Mouse (Mus musculus) neural tube, embryonic 11.5 days (tissue): ENCODE measurements around the gene Gramd1a. TPM values are rescaled to one million over a fixed set of nuclear protein-coding genes. Genes with fewer than 3 reads are reported as not detected.

ENCODE experiments used
- ATAC-seq: fragments of 200-750 bp; cut with Nextera tagmentation; 2 replicates; pipeline ENCODE4 v1.8.0; 2017; ENCODE audit warnings: moderate number of reproducible peaks, mild to moderate bottlenecking, moderate TSS enrichment, moderate library complexity; ENCODE audit not compliant: insufficient read depth, low FRiP score, low TSS enrichment
- DNase-seq: peaks from one replicate; pipeline ENCODE4 v3.0.0-alpha.2; 2015; ENCODE audit warnings: low spot score
- H3K27ac ChIP-seq: fragments of 300-500 bp; sonication (generic); 2 replicates; pipeline ENCODE4 v1.5.1; 2014; ENCODE audit warnings: low read depth, mild to moderate bottlenecking, low read length
- H3K27me3 ChIP-seq: fragments of 300-500 bp; sonication (generic); 2 replicates; pipeline ENCODE4 v1.6.1; 2014; ENCODE audit warnings: mild to moderate bottlenecking, low read length, mixed read lengths; ENCODE audit not compliant: control insufficient read depth, insufficient read depth
- H3K36me3 ChIP-seq: fragments of 300-500 bp; sonication (generic); 2 replicates; pipeline ENCODE4 v1.6.1; 2014; ENCODE audit warnings: mild to moderate bottlenecking, low read length, moderate library complexity, mixed read lengths; ENCODE audit not compliant: control insufficient read depth, insufficient read depth
- H3K4me1 ChIP-seq: fragments of 300-500 bp; sonication (generic); 2 replicates; pipeline ENCODE4 v1.6.1; 2014; ENCODE audit warnings: low read length, mixed read lengths; ENCODE audit not compliant: control insufficient read depth, insufficient read depth
- H3K4me2 ChIP-seq: fragments of 300-500 bp; sonication (generic); 2 replicates; pipeline ENCODE4 v1.6.1; 2014; ENCODE audit warnings: low read depth, mild to moderate bottlenecking, moderate library complexity
- H3K4me3 ChIP-seq: fragments of 300-500 bp; sonication (generic); 2 replicates; pipeline ENCODE4 v1.5.1; 2014; ENCODE audit warnings: low read depth, low read length
- H3K9ac ChIP-seq: fragments of 300-500 bp; sonication (generic); 2 replicates; pipeline ENCODE4 v1.6.1; 2014; ENCODE audit warnings: mild to moderate bottlenecking, low read length
- H3K9me3 ChIP-seq: fragments of 300-500 bp; sonication (generic); 2 replicates; pipeline ENCODE4 v1.6.1; 2016; ENCODE audit warnings: low read length; ENCODE audit not compliant: control insufficient read depth
- WGBS: fragments of 180-500 bp; shearing (Covaris S2); extraction: QIAGEN DNeasy Blood & Tissue Kit; methylation state at CpG from one replicate; pipeline ENCODE4 v1.1.7; 2014; 5-methylcytosine and 5-hydroxymethylcytosine counted together
- polyA plus RNA-seq: library from polyadenylated mRNA; unstranded; fragments of >200 nt; fragmentation: Nextera tagmentation; extraction: Ambion mirVana; gene quantifications from 2 replicates; pipeline ENCODE4 v1.2.1, GENCODE M21; 2014

The Gramd1a gene
- polyA plus RNA-seq, 1 experiment from 2014 or later: 159 TPM

GRCm38 (mm10) chr7:31110861-31111385, 44.8 kb downstream of the Gramd1a start:
- Histone ChIP-seq H3K36me3 (no peaks in the 10 kb centered on the region), H3K4me3 (no peak overlapping the region), H3K4me2 (no peak overlapping the region), H3K27me3 (no peaks in the 10 kb centered on the region), H3K9ac (no peak overlapping the region), H3K27ac (no peak overlapping the region), H3K4me1 (no peaks in the 10 kb centered on the region), H3K9me3 (no peaks in the 10 kb centered on the region)
- DNase-seq: no peak
- no peak for ATAC-seq
- WGBS: 87% methylated on average over 15 of the region's 15 CpGs

DNA sequence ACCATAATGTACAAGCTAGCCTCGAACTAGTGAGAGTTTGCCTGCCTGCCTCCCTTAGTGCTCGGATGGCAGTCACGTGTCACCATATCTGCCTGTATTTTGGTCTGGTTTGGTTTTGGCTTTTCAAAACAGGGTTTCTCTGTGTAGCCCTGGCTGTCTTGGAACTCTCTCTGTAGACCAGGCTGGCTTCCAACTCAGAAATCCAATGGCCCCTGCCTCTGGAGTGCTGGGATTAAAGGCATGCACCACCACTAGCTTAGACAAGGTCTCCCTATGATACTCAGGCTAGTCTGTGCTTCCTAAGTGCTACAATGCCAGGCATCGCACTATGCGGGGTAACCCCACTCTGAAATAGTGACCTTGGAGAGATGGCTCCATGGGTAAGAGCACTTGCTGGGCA, 45.9 kb downstream of the Gramd1a start:
- H3K4me2 ChIP-seq: no peak overlapping the region
- H3K4me1 ChIP-seq: no peaks in the 10 kb centered on the region
- DNase-seq (no peak), ATAC-seq (no peak)
- 85% methylated on average over 5 of the region's 5 CpGs for WGBS
- H3K27ac ChIP-seq: no peak overlapping the region
- H3K36me3 ChIP-seq: no peaks in the 10 kb centered on the region
- H3K9me3 ChIP-seq: no peaks in the 10 kb centered on the region
- no peaks in the 10 kb centered on the region for H3K27me3 ChIP-seq
- H3K4me3 ChIP-seq: no peak overlapping the region
- no peak overlapping the region for H3K9ac ChIP-seq

DNA sequence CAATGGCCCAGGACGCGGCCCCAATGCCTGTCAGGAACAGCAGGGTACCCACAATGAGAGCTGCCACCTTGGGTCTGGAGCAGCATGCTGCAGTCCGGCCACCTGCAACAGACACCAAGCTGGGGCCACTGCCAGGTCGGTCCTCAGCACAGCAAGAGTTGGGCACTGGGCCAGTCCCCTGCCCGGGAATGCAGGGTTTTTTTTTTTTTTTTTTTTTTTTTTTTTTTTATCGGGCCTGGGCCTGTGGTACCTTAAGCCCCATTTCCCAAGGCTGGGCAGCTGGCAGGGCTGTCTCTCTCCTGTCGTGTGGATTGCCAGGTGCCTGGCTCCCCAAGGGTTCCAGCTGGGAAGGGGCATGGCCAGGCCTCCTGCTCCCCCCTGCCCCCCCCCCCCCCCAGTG, 46.6 kb downstream of the Gramd1a start:
- Histone ChIP-seq H3K4me3 (no peak overlapping the region), H3K27me3 (no peaks in the 10 kb centered on the region), H3K4me2 (no peak overlapping the region), H3K36me3 (no peaks in the 10 kb centered on the region), H3K9ac (no peak overlapping the region), H3K9me3 (no peaks in the 10 kb centered on the region), H3K27ac (no peak overlapping the region), H3K4me1 (no peaks in the 10 kb centered on the region)
- ATAC-seq (no peak), DNase-seq (no peak)
- whole genome bisulfite sequencing: 59% methylated on average over 6 of the region's 7 CpGs

- Histone ChIP-seq H3K36me3 (no peaks in the 10 kb centered on the region), H3K27me3 (no peaks in the 10 kb centered on the region), H3K4me1 (no peaks in the 10 kb centered on the region), H3K4me2 (no peak overlapping the region), H3K9me3 (no peaks in the 10 kb centered on the region), H3K27ac (no peak overlapping the region), H3K4me3 (no peak overlapping the region), H3K9ac (no peak overlapping the region)
- ATAC-seq (no peak), DNase-seq (no peak)
- WGBS: 87% methylated on average over 11 of the region's 11 CpGs
Measured at GRCm38 (mm10) chr7:31107781-31108180, 47.9 kb downstream of the Gramd1a start.

DNA sequence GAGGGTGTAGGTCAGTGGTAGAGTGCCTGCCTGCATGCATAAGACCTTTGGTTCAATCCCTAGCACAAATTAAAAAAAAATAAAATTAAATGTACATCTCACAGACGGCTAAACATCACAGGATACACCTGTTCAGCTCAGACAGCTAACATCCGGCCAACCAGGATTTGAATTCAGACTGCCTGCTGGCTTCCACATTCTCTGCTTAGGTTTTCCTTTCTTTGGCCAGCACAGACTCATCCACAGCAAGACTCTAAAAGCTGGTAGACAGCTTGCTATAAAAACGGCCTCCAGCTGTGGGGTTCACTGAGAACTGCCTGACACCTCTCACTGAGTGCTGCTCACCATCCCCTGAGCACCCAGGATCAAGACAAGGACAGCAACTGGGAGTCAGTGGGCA, 49.5 kb downstream of the Gramd1a start:
- no peaks in the 10 kb centered on the region for H3K4me1 ChIP-seq
- H3K36me3 ChIP-seq: no peaks in the 10 kb centered on the region
- H3K27ac ChIP-seq: no peak overlapping the region
- DNase-seq (no peak), ATAC-seq (no peak)
- no peaks in the 10 kb centered on the region for H3K9me3 ChIP-seq
- no peak overlapping the region for H3K4me3 ChIP-seq
- no peaks in the 10 kb centered on the region for H3K27me3 ChIP-seq
- 52% methylated on average over 3 of the region's 3 CpGs for WGBS
- H3K4me2 ChIP-seq: no peak overlapping the region
- H3K9ac ChIP-seq: no peak overlapping the region

- no peak overlapping the region for H3K27ac ChIP-seq
- no peaks in the 10 kb centered on the region for H3K36me3 ChIP-seq
Measured at GRCm38 (mm10) chr7:31105061-31105768, 50.5 kb downstream of the Gramd1a start.

GRCm38 (mm10) chr7:31100786-31101185, 54.9 kb downstream of the Gramd1a start:
- H3K27ac ChIP-seq: no peak overlapping the region

More at GRCm38 (mm10) chr7:31105061-31105768, 50.5 kb downstream of the Gramd1a start:
- Histone ChIP-seq H3K4me3 (no peak overlapping the region), H3K9ac (no peak overlapping the region), H3K4me2 (no peak overlapping the region), H3K9me3 (no peaks in the 10 kb centered on the region), H3K4me1 (no peaks in the 10 kb centered on the region), H3K27me3 (no peaks in the 10 kb centered on the region)
- ATAC-seq (no peak), DNase-seq (peak; percentile 65)
- WGBS: 64% methylated on average over 15 of the region's 15 CpGs

GRCm38 (mm10) chr7:31099612-31099982, 56.1 kb downstream of the Gramd1a start:
- Histone ChIP-seq H3K4me3 (no peak overlapping the region), H3K36me3 (no peaks in the 10 kb centered on the region), H3K4me1 (no peaks in the 10 kb centered on the region), H3K27ac (no peak overlapping the region), H3K4me2 (no peak overlapping the region), H3K9me3 (no peaks in the 10 kb centered on the region), H3K27me3 (no peaks in the 10 kb centered on the region), H3K9ac (no peak overlapping the region)
- ATAC-seq (no peak), DNase-seq (no peak)
- WGBS: 85% methylated on average over 6 of the region's 6 CpGs

More at GRCm38 (mm10) chr7:31100786-31101185, 54.9 kb downstream of the Gramd1a start:
- 86% methylated on average over 14 of the region's 14 CpGs for WGBS
- Histone ChIP-seq H3K4me2 (no peak overlapping the region), H3K4me3 (no peak overlapping the region), H3K36me3 (no peaks in the 10 kb centered on the region), H3K4me1 (no peaks in the 10 kb centered on the region), H3K9ac (no peak overlapping the region), H3K9me3 (no peaks in the 10 kb centered on the region), H3K27me3 (no peaks in the 10 kb centered on the region)
- no peak for ATAC-seq
- DNase-seq: no peak
